Mouse (Mus musculus) layer of hippocampus, adult 8-10 months (tissue): Measurements from ENCODE around the gene Golgb1. TPM values are rescaled to one million over a fixed set of nuclear protein-coding genes. Genes with fewer than 3 reads are reported as not detected.
"Not testable (repeated sequence)": the region's sequence is repeated elsewhere in the genome, so short reads cannot be mapped to it uniquely, and the experiment has no call there.

Experiments
- DNase-seq, 2 experiments: peaks; one replicate each; pipeline ENCODE4 v3.0.0; 2022; ENCODE audit warnings: low spot score in 2 of 2
- total RNA-seq, 4 experiments: library from RNA; stranded (reverse); gene quantifications; 2 replicates each; pipeline ENCODE4 v1.2.4; 2022

Gene Golgb1
- total RNA-seq: 10 to 100 TPM; 70.1 to 80.3 (median 74.5) TPM

DNA sequence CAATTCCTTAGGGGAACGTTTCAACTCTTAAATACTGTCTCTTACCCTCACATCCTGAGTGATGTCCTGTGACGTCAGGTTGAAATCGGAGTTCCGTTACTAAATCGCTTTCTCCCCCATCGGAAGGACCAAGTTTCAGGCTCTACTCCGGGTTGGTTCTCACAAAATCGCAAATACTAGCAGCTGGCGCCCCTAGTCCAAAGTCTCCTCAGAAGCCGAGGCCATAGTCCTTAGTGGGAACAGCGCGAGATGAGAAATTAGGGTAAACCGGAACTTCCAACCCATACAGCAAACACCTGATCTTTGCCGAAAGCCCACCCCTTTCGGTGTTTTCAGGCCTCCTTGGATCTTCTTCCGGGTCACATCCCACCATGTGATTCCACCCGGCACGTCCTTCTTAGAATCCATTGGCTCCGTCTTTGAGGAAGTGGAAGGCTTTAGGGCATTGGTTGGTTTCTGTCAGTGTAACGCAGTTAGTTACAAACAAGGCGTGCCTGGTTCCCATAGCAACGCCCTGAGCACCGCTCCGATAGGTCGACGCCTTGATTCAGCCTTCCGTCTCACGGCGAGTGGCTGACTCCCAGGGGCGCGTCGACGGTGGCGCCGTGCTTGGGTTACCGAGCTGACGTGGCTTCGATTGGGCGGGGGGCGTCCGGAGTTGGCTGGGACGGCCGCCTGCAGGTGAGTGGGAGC lies at the start of gene Golgb1, which contains the start of gene Eaf2:
Gene Golgb1, plus strand, starts transcription at position 558 of the 693 bp plus-strand sequence.
Gene Eaf2, minus strand, starts transcription at position 421 of the 693 bp plus-strand sequence.
- peak; percentile 98 to 100 for DNase-seq

DNA sequence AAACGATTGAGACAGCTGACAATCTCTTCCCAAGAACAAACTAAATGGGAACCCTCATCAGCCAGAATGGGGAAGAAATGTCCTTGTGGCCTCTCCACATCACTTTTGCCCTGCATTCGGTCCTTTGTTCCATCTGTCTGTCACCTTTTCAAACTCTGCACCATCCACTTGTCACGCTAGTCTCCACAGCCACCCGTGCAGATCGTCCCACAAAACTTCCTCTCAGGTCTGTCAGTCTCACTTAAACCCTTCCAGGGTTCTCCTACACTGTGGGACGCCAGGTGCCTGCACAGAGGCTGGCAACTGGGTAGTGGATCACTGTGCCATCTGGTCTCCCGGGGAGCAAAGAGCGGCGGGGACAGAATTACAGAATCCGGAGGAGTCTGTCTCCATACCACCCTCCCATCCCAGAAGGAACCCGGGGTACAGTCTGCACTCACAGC lies 47.3 kb upstream of the Golgb1 start:
- DNase-seq: no peak

DNA sequence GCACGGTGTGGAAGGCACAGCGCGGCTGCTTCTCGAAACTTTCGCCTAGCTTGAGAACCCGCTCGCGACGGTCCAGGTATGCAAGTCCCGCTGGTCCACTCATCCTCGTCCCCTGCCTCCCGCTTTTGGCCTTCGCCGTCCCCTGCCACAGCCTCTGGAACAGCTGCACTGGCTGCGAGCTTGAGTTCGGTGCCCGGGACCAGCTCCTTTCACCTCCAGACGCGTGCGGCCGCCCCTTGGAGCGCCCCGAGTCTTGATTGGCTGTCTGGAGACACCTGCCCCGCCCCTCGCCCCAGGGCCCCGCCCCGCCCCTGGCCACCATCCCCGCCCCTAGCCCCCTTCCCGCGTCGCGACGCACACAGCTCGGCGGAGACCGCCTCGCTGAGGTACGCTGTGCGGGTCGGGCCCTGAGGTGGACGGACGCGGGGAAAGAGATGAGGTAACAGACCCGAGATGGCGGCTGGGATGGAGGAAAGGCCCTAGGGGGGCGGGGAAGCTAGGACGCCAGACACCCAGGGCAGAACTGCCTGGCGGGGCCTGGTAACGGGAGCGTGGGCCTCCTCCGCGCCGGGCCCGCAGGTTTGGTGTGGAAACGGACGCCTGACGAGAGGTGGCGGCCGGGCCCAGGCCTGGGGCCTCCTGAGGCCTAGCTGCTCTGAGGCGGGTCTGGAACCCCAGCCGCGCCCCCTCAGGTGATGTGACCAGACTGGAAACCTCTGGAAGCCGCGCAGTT lies 46.7 kb upstream of the Golgb1 start, which contains the start of gene Iqcb1:
Gene Iqcb1, plus strand, starts transcription at position 332 of the 733 bp plus-strand sequence.
- DNase-seq: peak; percentile 70 to 80

DNA sequence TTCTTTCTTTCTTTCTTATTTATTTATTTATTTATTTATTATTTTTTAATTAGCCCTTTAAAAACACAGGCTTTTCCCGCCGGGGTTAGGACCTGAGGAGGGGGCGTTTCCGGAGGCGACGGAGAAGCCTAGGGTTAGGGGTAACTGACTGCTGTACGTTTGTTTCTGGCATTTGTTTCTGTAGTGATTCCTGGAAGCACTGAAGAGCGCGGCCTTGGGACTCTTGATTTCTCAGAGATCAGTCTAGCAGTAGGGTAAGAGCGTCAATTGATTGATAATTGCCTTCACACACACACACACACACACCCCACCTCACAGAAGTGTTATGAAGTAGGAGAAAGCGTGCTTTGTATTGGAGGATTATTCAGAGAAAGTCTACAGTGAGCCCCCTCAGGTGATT lies 46.1 kb upstream of the Golgb1 start:
- DNase-seq: no peak

DNA sequence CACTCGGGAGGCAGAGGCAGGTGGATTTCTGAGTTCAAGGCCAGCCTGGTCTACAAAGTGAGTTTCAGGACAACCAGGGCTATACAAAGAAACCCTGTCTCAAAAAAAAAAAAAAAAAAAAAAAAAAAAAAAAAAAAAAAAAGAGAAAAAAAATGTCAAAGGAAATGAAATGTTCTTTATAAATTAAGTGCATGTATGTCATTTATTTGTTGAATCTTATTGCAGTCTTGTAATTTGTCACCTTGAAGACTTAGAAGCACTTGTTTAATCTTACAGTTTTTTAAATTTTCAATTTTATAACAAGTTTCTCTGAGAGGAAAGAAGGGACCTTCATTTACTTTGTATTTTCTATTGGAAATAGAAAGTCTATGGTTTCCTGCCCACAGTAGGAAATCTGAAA lies 28.0 kb upstream of the Golgb1 start:
- not testable (repeated sequence) for DNase-seq

DNA sequence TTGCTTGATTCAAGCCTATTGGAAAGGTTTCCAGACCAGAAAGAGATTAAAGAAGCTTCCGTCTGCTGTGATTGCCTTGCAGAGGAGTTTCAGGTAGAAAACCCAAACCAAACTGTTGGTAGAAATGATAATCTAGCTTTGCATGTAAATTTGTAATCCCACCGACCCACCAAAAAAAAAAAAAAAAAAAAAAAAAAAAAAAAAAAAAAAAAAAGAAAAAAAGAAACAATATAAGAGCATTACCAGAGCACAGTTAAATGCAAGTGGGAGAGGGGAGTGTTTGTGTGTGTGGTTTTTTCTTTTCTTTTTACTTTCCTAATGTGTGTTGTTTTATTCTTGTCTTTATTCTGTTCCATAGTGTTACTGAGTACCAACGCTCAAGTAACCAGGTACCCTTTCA lies 23.7 kb upstream of the Golgb1 start:
- no peak for DNase-seq

DNA sequence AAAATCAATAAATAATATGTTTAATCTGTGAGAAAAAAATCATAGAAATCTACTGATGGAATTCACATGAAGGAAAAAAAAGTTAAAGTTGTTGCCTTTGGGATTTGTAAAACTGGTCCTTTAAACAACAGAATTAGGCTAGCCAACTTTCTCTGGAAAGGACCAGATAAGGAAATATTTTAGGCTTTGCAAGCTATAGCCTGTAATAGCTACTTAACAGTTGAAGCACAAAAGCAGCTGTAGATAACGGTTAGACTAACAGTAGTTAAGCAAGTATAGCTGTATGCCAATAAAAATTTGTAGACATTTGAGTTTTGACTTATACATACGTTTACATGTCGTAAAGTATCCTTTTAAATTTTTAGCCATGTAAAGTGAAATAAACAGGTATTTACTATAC lies 11.4 kb upstream of the Golgb1 start:
- no peak for DNase-seq

DNA sequence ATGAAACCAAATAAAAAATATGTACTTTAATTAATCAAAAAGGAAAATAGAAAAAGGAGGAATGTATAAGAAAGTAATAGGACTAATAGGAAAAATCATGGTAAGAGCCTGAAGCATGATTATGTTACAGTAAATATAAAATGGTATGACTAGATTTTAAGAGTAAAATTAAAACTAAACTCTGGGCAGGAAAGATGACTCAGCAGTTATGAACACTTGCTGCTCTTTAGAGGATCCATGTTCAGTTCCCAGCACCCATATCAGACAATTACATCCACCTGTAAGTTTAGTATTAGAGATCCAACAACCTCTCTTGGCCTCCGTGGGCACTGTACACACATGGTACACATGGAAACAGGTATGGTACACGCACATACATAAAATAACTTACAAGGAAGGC lies 5.5 kb upstream of the Golgb1 start:
- DNase-seq: no peak

DNA sequence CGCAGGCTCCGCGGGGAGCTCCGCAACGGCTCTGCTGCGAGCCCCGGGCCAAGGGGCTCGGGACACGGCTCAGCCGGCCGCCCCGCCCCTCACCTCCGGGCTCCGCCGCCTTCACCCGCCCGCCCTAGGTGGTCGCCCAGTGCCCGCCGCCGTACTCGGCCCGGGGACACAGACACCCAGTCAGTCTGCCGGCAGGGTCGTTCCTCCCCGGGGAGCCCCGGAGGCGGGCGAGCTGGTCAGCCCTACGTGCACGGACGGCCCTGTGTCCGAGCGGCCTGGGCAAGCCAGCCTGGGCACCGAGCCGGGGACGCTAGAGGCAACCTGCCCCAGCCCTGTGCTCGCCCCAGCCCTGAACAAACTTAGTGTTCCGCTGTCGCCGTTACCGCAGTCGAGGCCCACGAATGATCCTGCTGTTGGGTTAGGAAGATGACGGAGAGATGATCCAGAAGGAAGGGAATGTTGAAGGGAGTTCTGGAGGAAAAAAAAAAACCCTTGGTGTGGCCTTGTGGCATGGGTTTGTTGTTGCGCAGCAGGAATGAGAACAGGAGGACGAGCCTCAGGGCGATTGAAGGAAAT lies 424 bp downstream of the Golgb1 start:
- peak in 1 of 2 experiments; percentile 44 for DNase-seq

DNA sequence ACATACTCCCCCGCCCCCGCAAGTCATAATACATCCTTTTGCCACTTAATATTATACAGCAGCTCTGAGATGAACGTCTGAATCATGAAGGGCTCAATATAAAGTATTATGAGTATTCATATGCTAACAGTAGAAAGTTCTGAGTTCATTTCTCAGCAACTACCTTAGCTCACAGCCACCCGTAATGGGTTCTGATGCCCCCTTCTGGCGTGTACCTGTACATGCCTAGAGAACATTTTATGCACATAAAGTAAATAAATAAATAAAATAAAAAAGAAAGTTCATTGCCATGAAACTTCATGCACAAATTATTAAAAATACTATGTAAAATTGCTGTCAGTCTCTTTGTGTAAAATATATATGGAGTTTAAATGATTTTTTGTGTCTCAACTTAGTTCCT lies 2.4 kb downstream of the Golgb1 start:
- no peak for DNase-seq

DNA sequence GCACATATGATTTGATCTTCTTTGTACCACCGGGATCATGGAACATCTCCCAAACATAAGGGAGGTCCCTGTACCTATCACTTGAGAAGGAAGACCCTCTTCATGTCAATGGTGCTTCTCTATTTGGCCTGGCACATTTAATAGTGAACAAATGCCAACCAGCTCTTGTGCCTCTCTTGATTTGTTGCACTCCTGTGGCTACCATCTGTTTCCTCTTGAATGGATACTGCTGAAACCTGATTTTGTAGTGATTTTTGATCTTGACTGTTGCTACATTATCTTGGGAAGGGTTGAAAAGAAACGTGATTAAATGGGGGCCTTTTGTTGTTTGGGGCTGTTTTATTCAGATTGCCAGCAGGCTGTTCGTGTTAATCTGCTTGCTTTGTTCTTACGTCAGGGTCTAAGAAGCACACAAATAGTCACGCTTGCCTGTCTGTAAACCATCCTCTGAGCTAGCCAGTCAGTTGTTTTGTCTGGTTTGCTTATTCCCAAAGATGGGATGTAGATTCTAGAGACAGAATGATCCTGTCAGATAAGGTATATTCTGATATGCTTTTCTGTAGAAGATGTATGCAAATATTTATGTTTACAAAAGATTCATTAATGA lies 7.9 kb downstream of the Golgb1 start:
- DNase-seq: no peak

DNA sequence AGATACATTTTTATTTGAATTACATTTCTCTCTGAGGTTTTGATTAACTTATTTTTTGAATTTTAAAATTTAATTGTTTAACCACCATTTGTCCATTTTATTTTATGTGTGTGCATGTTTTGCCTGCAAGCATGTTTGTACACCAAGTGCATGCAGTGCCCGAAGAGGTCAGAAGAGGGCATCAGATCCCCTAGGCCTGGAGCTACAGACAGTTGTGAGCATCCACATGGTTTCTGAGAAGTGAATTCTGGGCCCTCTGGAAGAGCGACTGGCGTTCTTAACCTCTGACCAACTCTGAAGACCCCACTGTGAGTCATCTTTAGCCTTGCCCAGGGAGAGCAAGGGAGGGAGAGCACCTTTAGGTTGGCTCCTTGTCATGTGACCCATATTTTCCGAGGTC lies 9.9 kb downstream of the Golgb1 start:
- DNase-seq: no peak

DNA sequence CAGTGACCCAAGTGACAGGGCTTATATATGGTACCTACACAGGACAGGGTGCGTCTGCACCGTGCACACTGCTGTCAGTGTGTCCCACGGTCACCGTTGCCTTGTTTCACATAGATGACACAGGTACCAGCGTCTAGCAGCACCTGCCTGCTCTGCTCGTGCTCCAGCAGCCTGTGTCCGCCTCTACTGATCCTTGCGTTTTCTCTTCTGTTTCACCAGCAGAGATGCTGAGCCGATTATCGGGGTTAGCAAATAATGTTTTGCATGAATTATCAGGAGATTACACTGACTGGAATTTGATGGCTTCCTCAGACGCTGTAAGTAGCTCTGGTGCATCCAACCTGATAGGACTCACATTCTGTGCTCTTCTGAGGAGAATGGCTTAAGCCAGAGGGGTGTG lies 11.0 kb downstream of the Golgb1 start:
- no peak for DNase-seq

DNA sequence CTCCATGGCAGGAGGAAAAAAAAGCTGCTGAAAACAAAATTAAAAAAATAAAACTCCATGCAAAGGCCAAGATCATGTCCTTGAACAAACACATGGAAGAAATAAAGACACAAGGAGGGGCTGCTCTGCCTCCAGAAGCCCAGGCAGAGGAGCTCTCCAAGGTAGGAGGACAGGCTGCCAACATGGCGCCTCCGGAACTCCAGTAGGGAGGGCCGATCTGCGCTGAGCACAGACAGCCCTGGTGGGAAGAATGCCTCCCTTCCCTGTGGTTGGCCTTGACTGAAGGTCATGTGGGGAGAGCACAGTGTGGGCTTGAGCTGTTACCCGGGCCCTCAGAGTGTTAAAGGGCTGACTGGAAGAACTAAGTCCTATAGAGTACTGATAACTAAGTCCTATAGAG lies 12.6 kb downstream of the Golgb1 start:
- DNase-seq: no peak

DNA sequence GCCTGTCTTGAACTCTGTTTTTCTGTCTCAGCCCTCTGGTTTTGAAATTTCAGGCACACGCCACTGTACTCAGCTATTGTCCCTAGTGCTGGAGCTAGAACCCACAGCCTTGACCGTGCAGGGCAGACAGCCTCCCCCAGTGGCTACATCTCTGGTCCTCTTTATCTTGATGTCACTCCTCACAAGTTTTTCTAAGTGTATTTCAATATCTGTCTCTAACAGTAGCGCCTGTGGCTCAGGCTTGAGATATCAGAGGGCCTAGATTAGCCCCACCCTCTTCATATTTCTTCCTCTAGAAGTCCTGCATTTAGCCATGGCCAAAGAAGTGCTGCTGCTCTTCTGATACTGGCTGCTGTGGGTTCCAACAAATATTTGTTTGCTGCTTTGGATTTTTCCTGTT lies 15.6 kb downstream of the Golgb1 start:
- no peak for DNase-seq

DNA sequence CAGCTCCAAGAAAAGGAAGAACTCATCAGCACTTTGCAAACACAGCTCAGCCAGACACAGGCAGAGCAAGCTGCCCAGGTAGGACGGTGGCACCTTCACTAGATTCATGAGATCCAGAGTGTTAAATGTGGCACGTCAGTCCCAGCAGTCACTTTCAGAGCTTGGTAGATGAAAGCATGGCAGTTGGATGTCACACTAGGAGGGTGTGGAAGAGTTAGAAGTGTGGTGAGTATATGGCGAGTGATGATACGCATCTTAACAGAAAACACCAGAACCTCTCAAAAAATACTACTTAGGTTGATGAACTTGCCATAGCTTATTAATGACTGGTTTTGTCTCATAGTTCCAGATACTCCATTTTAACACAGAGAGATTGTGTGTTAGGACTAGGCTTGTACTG lies 16.5 kb downstream of the Golgb1 start:
- DNase-seq: no peak

DNA sequence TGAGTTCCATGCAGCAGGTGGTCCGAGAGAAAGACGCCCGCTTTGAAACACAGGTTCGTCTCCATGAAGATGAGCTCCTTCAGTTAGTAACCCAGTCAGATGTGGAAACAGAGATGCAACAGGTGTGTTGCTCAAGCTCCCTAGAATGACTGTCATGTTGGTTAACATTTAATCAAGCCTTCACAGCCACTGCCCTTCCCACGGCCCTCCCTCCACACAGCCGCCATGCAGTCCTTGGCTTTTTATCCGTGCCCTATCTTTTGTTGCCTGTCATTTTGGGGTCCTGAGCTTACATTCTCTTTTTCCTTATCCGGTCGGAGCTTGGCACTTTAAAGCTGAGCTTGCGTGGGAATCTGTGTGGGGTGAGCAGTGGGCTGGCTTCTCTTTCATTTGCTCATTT lies 18.4 kb downstream of the Golgb1 start:
- no peak for DNase-seq

DNA sequence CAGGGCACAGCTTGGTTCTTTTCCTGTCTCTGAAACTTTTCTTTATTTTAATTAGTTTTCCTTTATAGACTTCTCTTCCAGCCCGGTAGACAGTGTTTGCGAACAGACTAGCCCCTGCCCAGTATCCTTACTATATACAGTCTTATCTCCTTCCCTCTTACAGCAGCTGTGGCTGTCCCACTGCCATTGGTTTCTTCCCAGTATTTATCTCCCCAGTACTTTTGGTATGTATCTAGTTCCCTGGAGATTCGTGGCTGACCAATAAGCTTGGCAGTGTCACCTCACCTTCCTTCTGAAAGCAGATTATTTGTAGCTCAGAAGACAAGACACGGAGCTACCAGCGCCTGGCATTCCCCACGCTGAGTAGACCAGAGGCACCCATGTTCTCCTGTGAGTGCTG lies 21.8 kb downstream of the Golgb1 start:
- no peak for DNase-seq

DNA sequence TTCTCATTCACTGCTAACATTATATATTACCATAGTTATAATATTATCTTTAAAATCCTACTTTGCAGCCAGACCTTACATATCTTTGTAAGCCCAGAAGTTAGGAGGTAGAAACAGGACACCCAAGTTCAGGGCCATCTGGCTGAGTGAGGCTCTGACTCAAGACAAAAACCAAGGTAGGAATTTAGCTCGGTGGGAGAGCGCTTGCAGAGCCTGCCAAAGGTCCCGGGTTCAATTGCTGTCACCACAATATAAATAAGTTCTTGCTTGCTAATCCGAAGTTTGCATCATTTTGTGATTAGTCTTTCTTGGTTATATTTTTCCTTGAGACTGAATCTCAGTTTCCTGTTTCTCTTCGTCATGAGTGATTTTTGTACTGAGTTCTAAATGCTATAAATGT lies 28.2 kb downstream of the Golgb1 start:
- no peak for DNase-seq

DNA sequence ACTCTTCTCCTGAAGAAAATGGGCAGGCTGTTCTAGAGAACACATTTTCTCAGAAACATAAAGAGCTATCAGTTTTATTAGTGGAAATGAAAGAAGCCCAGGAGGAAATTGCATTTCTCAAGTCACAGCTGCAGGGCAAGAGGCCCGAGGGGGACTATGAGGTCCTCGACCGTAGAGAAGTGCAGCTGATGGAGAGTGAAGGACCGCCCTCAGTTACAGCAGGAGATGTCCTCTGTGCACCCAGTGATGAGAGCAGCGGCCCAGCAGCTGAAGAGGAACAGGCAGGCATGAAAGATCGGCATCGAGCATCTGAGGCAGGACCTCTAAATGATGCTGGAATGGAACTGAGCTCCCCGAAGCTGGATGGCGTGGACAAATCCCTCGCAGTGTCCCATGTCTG lies 37.0 kb downstream of the Golgb1 start:
- DNase-seq: no peak

DNA sequence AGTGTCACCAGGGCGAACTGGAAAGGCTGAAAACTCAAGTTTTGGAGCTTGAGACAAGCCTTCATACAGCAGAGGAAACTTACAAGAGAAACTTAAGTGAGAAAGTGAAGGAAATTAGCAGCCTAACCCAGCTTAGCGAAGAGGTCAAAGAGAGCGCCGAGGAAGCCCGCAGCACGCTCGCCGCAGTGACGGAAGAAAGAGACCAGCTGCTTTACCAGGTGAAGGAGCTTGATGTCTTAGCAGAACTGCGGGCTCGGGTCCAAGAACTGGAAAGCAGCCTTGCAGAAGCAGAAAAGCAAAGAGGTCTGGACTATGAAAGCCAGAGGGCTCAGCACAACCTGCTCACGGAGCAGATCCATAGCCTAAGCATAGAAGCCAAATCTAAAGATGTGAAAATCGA lies 37.4 kb downstream of the Golgb1 start:
- no peak for DNase-seq

DNA sequence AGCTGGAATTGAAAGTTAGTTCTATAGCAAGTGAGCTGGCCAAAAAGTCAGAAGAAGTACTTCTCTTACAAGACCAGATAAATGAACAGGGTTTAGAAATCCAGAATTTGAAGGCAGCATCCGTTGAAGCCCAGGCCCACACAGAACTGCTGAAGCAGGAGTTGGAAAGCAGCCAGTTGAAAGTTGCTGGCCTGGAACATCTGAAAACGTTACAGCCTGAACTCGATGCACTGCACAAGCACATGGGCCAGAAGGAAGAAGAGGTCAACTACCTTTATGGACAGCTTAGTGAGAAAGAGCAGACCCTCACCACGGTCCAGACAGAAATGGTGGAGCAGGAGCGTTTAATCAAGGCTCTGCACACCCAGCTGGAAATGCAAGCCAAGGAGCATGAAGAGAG lies 39.3 kb downstream of the Golgb1 start:
- no peak for DNase-seq
